Mouse (Mus musculus) intestine, embryonic 15.5 days (tissue): ENCODE data around the gene Angptl4. TPM values are rescaled to one million over a fixed set of nuclear protein-coding genes. Genes with fewer than 3 reads are reported as not detected.

Source experiments
- ATAC-seq: fragments of 200-750 bp; cut with Nextera tagmentation; 2 replicates; pipeline ENCODE4 v1.8.0; 2017; ENCODE audit warnings: moderate TSS enrichment, moderate library complexity
- H3K27ac ChIP-seq: fragments of 300-500 bp; sonication (generic); 2 replicates; pipeline ENCODE4 v1.5.1; 2015; ENCODE audit warnings: mild to moderate bottlenecking, inconsistent platforms
- H3K27me3 ChIP-seq: fragments of 300-500 bp; sonication (generic); replicated peaks from 2 replicates; pipeline ENCODE4 v1.6.1; 2015; ENCODE audit warnings: inconsistent platforms
- H3K36me3 ChIP-seq: fragments of 300-500 bp; sonication (generic); 2 replicates; pipeline ENCODE4 v1.6.1; 2015; ENCODE audit warnings: inconsistent platforms
- H3K4me1 ChIP-seq: fragments of 300-500 bp; sonication (generic); replicated peaks from 2 replicates; pipeline ENCODE4 v1.6.1; 2015; ENCODE audit warnings: inconsistent platforms
- H3K4me2 ChIP-seq: fragments of 300-500 bp; sonication (generic); replicated peaks from 2 replicates; pipeline ENCODE4 v1.6.1; 2015; ENCODE audit warnings: mild to moderate bottlenecking, inconsistent platforms
- H3K4me3 ChIP-seq: fragments of 300-500 bp; sonication (generic); replicated peaks from 2 replicates; pipeline ENCODE4 v1.5.1; 2015; ENCODE audit warnings: inconsistent platforms
- H3K9ac ChIP-seq: fragments of 300-500 bp; sonication (generic); 2 replicates; pipeline ENCODE4 v1.6.1; 2015; ENCODE audit warnings: inconsistent platforms
- H3K9me3 ChIP-seq: fragments of 300-500 bp; sonication (generic); 2 replicates; pipeline ENCODE4 v1.6.1; 2016; ENCODE audit warnings: inconsistent platforms
- WGBS: fragments of 180-500 bp; shearing (Covaris S2); methylation state at CpG from one replicate; pipeline ENCODE4 v1.1.7; 2015; 5-methylcytosine and 5-hydroxymethylcytosine counted together
- polyA plus RNA-seq: library from polyadenylated mRNA; unstranded; fragments of >200 nt; fragmentation: Nextera tagmentation; extraction: Ambion mirVana; gene quantifications from 2 replicates; pipeline ENCODE4 v1.2.1, GENCODE M21; 2015

Angptl4 gene
- polyA plus RNA-seq, 1 experiment from 2014 or later, result 23.4 TPM

- Histone ChIP-seq H3K36me3 (peaks cover 16% of the 10 kb centered on the region; the same call in 1 of the 2 replicates), H3K27ac (no peak overlapping the region), H3K9me3 (no peaks in the 10 kb centered on the region), H3K4me2 (no peak overlapping the region), H3K9ac (no peak overlapping the region), H3K4me1 (peaks cover 8% of the 10 kb centered on the region), H3K27me3 (no peaks in the 10 kb centered on the region), H3K4me3 (no peak overlapping the region)
- ATAC-seq, result no peak
- 89% methylated on average over 6 of the region's 6 CpGs for WGBS
These were observed 7.6 kb downstream of the Angptl4 start for GRCm38 (mm10) chr17:33773871-33774572.

- ATAC-seq, result no peak
- 71% methylated on average over 6 of the region's 6 CpGs for WGBS
- Histone ChIP-seq H3K27ac (no peak overlapping the region), H3K36me3 (peaks cover 16% of the 10 kb centered on the region; the same call in 1 of the 2 replicates), H3K9me3 (no peaks in the 10 kb centered on the region), H3K4me2 (no peak overlapping the region), H3K9ac (no peak overlapping the region), H3K4me1 (peaks cover 2% of the 10 kb centered on the region; the same call in 1 of the 2 replicates), H3K4me3 (no peak overlapping the region), H3K27me3 (no peaks in the 10 kb centered on the region)
These were observed 8.2 kb downstream of the Angptl4 start for GRCm38 (mm10) chr17:33773426-33773825.

GRCm38 (mm10) chr17:33771617-33772016 is 10.0 kb downstream of the Angptl4 start:
- peaks cover 5% of the 10 kb centered on the region; the same call in 1 of the 2 replicates for H3K36me3 ChIP-seq
- no peaks in the 10 kb centered on the region for H3K4me1 ChIP-seq
- 92% methylated on average over 4 of the region's 4 CpGs for WGBS
- no peaks in the 10 kb centered on the region for H3K27me3 ChIP-seq
- ATAC-seq, result no peak
- H3K4me3 ChIP-seq, result no peak overlapping the region
- H3K9ac ChIP-seq, result no peak overlapping the region
- no peaks in the 10 kb centered on the region for H3K9me3 ChIP-seq
- H3K27ac ChIP-seq, result no peak overlapping the region
- no peak overlapping the region for H3K4me2 ChIP-seq

GRCm38 (mm10) chr17:33766389-33766788 is 15.2 kb downstream of the Angptl4 start:
- H3K27ac ChIP-seq, result no peak overlapping the region
- H3K4me2 ChIP-seq, result no peak overlapping the region
- no peaks in the 10 kb centered on the region for H3K36me3 ChIP-seq
- H3K27me3 ChIP-seq, result no peaks in the 10 kb centered on the region
- H3K4me1 ChIP-seq, result no peaks in the 10 kb centered on the region
- H3K4me3 ChIP-seq, result no peak overlapping the region
- WGBS, result 71% methylated on average over 3 of the region's 3 CpGs
- no peaks in the 10 kb centered on the region for H3K9me3 ChIP-seq
- no peak for ATAC-seq
- no peak overlapping the region for H3K9ac ChIP-seq

- whole genome bisulfite sequencing, result 2% methylated on average over 35 of the region's 35 CpGs
These were observed 21.1 kb downstream of the Angptl4 start, which contains the start of gene Rab11b for GRCm38 (mm10) chr17:33760255-33761165. Rab11b (minus strand) TSS chr17:33760530.

GRCm38 (mm10) chr17:33759767-33760254 is 21.8 kb downstream of the Angptl4 start:
- Histone ChIP-seq H3K4me1 (peaks cover 42% of the 10 kb centered on the region), H3K4me2 (peak overlapping the region; percentile 78), H3K9me3 (no peaks in the 10 kb centered on the region), H3K4me3 (peak overlapping the region; percentile 73), H3K36me3 (no peaks in the 10 kb centered on the region), H3K27ac (peak overlapping the region; percentile 100), H3K27me3 (no peaks in the 10 kb centered on the region), H3K9ac (peak overlapping the region; percentile 96)
- peak; percentile 94 for ATAC-seq
- under 1% methylated on average over 38 of the region's 38 CpGs for WGBS

More at GRCm38 (mm10) chr17:33760255-33761165, 21.1 kb downstream of the Angptl4 start, which contains the start of gene Rab11b:
- Histone ChIP-seq H3K36me3 (no peaks in the 10 kb centered on the region), H3K4me3 (peak within 1 kb of the TSS; percentile 73), H3K4me2 (peak within 1 kb of the TSS; percentile 78), H3K27me3 (no peaks in the 10 kb centered on the region), H3K9ac (peak within 1 kb of the TSS; percentile 96), H3K9me3 (no peaks in the 10 kb centered on the region), H3K27ac (peak within 1 kb of the TSS; percentile 100), H3K4me1 (peaks cover 38% of the 10 kb centered on the region)
- peak; percentile 99 for ATAC-seq

GRCm38 (mm10) chr17:33757231-33757630 is 24.4 kb downstream of the Angptl4 start:
- 58% methylated on average over 4 of the region's 4 CpGs for WGBS
- no peak overlapping the region for H3K4me3 ChIP-seq
- H3K4me1 ChIP-seq, result peaks cover 42% of the 10 kb centered on the region
- no peaks in the 10 kb centered on the region for H3K36me3 ChIP-seq
- no peaks in the 10 kb centered on the region for H3K27me3 ChIP-seq
- H3K27ac ChIP-seq, result no peak overlapping the region
- ATAC-seq, result no peak
- H3K9ac ChIP-seq, result no peak overlapping the region
- no peaks in the 10 kb centered on the region for H3K9me3 ChIP-seq
- no peak overlapping the region for H3K4me2 ChIP-seq

- 0 out of 2 replicates have a peak overlapping the region, but pooled peaks have one; percentile 6 for H3K4me2 ChIP-seq
- H3K4me3 ChIP-seq, result no peak overlapping the region
- no peak for ATAC-seq
- peaks cover 42% of the 10 kb centered on the region for H3K4me1 ChIP-seq
- H3K9me3 ChIP-seq, result no peaks in the 10 kb centered on the region
- H3K36me3 ChIP-seq, result no peaks in the 10 kb centered on the region
- H3K9ac ChIP-seq, result no peak overlapping the region
- no peaks in the 10 kb centered on the region for H3K27me3 ChIP-seq
- H3K27ac ChIP-seq, result no peak overlapping the region
- WGBS, result 84% methylated on average over 3 of the region's 3 CpGs
These were observed 25.4 kb downstream of the Angptl4 start for GRCm38 (mm10) chr17:33756108-33756790.

GRCm38 (mm10) chr17:33755418-33756107 is 26.1 kb downstream of the Angptl4 start:
- Histone ChIP-seq H3K27me3 (no peaks in the 10 kb centered on the region), H3K9me3 (no peaks in the 10 kb centered on the region), H3K9ac (no peak overlapping the region; the same call in 1 of the 2 replicates), H3K27ac (no peak overlapping the region), H3K4me2 (0 out of 2 replicates have a peak overlapping the region, but pooled peaks have one; percentile 6), H3K4me3 (no peak overlapping the region), H3K36me3 (no peaks in the 10 kb centered on the region), H3K4me1 (peaks cover 42% of the 10 kb centered on the region)
- no peak for ATAC-seq
- WGBS, result 76% methylated on average over 10 of the region's 10 CpGs

- Histone ChIP-seq H3K9ac (no peak overlapping the region), H3K4me3 (no peak overlapping the region), H3K4me1 (peaks cover 42% of the 10 kb centered on the region), H3K27me3 (no peaks in the 10 kb centered on the region), H3K4me2 (no peak overlapping the region), H3K27ac (no peak overlapping the region), H3K9me3 (no peaks in the 10 kb centered on the region), H3K36me3 (0 out of 2 replicates have a peak, but pooled peaks cover 3% of the 10 kb centered on the region)
- ATAC-seq, result no peak
- WGBS, result 85% methylated on average over 1 of the region's 1 CpGs
These were observed 27.0 kb downstream of the Angptl4 start for GRCm38 (mm10) chr17:33754656-33755055.

GRCm38 (mm10) chr17:33752297-33752696 is 29.3 kb downstream of the Angptl4 start:
- 92% methylated on average over 2 of the region's 2 CpGs for WGBS
- Histone ChIP-seq H3K4me2 (no peak overlapping the region), H3K27me3 (no peaks in the 10 kb centered on the region), H3K27ac (no peak overlapping the region), H3K4me3 (no peak overlapping the region), H3K9ac (no peak overlapping the region), H3K4me1 (peaks cover 22% of the 10 kb centered on the region), H3K36me3 (peaks cover 18% of the 10 kb centered on the region), H3K9me3 (no peaks in the 10 kb centered on the region)
- ATAC-seq, result no peak
